ENCODE assay signal across 1 mouse cellular context in the genomic region with DNA sequence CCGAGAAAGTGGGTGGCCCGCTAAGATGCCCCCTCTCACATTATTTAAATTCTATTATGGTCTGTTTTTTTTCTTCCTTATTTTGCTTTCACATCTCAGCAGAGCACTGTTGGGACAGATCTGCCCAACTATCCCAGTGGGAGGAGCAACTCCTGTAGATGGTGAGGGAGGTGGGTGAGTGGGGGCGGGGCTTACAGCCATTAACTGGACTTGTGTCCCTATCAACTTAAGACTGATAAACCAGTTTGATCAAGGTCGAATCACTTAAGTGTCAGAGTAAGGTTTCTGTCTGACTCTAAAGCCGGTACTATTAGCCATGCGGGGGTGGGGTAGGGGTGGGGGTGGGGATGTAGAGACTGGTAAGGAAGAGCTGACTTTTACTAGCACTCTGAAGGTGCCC.
TF ChIP-seq lines count a peak whose summit lies in the region.

No protein-coding gene starts in this region.

TF ChIP-seq in CH12.LX, 34 proteins besides CTCF, POLR2A, EP300 and RAD21:
- TF ChIP-seq ZMIZ1 (IDR thresholded peaks at IDR 0.05; ENCODE audit: low read depth, low read length): no peak
- peak; percentile 50; the same call in 1 of the 2 replicates for TF ChIP-seq CHD2 (IDR thresholded peaks at IDR 0.05; ENCODE audit: low read length)
